Mouse (Mus musculus) ES-E14 (cell line): ENCODE results near the gene Chst12.

Experiments
- HCFC1 ChIP-seq: IDR thresholded peaks from 2 replicates; pipeline ENCODE4 v1.6.1; 2012; ENCODE audit warnings: low read length, inconsistent platforms, borderline replicate concordance; ENCODE audit not compliant: insufficient read depth
- MAFK ChIP-seq: IDR thresholded peaks from 2 replicates; pipeline ENCODE4 v1.6.1; 2014; ENCODE audit warnings: mild to moderate bottlenecking, low read depth, low read length, inconsistent platforms; ENCODE audit not compliant: insufficient read depth
- ZC3H11A ChIP-seq: IDR thresholded peaks from 2 replicates; pipeline ENCODE4 v1.6.1; 2012; ENCODE audit warnings: low read depth, mild to moderate bottlenecking, inconsistent platforms, low read length, borderline replicate concordance
- ZNF384 ChIP-seq: IDR thresholded peaks from 2 replicates; pipeline ENCODE4 v1.6.1; 2012; ENCODE audit warnings: low read depth, low read length, inconsistent platforms

GRCm38 (mm10) chr5:140572611-140573010 is 67.3 kb downstream of the Chst12 start:
- no peak for TF ChIP-seq HCFC1
- TF ChIP-seq MAFK, result no peak
- no peak for TF ChIP-seq ZC3H11A
- no peak for TF ChIP-seq ZNF384
